Mouse (Mus musculus): ENCODE measurements around the gene Snrpg.
"Not testable (repeated sequence)": the region's sequence is repeated elsewhere in the genome, so short reads cannot be mapped to it uniquely, and the experiment has no call there.

The Snrpg gene

DNA sequence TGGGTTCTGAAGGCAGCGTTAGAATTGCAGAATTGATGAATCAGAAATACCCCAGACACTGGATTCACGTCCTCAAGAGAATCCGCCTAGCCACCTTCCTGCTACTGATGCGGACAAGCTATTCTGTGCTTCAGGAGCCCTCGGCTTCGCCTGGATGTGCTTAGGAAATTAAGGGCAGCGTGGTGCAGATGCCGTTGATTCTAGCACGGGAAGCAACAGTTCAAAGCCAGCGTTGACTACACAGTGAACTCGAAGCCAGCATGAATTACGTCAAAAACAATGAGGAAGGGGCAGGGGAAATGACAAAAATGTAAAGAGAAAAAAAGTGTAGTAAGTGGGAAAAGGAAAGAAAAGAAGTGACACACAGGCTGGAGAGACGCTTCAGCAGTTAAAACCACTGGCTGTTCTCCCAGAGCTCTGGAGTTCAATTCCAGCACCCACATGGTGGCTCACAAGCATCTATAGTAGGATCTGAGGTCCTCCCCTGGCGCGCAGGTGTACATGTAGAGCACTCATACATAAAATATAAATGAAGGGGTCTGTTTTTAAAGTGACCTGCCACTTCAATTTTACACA is at the start of gene Snrpg:
Gene Snrpg (plus strand): TSS at position 541 of the 576 bp plus-strand sequence.
- no peak for DNase-seq

DNA sequence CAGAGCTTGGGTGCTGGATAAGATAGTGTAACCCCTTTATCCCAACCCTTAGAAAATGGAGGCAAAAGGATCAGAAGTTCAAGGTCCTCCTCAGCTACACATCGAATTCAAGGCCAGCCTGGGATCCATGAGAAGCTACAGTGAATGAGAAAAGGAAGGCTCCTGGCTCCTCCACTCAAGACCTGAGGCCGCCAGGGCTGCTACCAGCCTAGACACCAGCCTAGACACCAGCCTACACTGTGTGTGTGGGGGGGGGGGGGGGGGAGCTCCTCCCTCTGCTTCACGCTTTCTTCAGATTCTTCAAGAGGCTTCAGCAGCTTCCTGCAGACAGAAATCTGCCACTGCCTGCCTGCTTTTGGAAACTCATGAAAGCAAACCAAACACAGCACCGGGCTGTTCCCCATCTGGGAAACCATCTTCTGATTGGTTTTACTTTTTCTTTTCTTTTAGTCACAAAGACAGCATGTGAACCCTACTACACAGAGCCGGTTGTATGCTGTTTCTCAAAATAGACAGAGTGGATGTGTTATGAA is 49.0 kb upstream of the Snrpg start:
- no peak for DNase-seq

DNA sequence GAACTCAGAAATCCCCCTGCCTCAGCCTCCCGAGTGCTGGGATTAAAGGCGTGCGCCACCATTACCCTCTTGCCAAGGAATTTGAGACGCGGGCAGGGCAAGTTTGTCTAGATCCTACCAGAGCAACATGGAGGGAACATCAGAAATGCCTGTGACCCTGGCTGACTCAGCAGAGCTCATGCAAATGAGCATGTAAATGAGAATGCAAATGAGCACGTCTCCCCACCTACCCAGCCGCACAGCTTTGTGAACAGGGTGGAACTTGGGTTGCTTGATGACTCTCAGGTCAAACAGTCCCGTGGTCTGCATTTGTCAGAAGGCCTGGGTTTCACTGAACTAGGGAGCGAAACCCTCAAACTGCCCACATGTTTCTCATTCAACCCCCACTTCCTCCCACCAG is 48.1 kb upstream of the Snrpg start:
- DNase-seq: no peak

DNA sequence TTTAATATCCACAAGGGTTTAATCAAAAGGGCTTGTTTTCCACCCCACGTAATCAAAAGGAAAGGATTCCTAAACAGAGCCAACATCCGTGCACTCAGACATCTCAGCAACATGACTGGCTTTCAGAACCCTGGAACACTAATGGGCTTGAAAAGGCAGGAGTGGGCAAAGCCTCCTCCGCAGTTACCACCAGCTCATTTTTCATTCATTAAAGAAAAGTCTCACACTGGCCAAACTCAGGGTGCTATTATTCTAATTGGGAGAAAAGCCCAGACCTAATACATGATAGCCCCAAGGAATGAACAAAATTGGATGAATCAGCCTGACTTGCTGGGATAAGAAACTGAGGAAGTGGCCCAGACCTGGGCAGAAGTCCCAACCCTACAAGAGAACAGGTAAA is 46.7 kb upstream of the Snrpg start:
- no peak for DNase-seq

DNA sequence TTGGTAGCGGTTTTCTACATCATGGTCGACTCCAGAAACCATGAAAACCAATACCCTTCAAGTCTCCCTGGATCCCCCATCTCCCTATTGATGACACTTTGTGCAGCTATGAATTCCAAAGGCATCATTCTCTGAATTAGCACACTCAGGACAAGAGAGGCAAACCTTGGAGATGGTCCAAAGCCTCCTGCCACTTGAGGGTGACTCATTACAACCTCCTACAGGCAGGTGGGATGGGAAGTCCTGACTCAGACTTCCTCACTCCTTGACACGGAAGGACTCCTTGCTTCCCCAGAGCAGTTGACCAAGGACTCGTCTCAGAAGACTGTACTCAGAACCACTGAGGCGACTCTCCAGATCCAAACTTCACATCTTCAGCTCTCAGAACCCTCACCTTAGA is 45.5 kb upstream of the Snrpg start:
- DNase-seq: no peak

DNA sequence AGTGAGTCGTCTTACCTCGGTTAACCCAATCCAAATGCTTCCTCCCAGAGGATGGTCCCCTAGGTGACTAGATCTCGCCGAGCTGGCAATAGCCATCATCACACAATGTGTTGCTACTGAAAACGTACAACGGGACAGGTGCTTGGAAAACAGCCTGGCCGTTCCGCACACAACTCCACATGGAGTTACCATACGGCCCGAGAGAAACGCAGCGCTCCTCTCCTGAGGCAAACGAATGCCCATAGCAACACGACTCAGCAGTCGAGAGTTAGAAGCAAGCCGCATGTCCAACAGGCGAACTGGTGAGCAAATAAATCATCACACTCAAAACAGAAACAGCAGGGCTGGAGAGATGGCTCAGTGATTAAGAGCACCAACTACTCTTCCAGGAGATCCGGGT is 44.2 kb upstream of the Snrpg start:
- no peak for DNase-seq

DNA sequence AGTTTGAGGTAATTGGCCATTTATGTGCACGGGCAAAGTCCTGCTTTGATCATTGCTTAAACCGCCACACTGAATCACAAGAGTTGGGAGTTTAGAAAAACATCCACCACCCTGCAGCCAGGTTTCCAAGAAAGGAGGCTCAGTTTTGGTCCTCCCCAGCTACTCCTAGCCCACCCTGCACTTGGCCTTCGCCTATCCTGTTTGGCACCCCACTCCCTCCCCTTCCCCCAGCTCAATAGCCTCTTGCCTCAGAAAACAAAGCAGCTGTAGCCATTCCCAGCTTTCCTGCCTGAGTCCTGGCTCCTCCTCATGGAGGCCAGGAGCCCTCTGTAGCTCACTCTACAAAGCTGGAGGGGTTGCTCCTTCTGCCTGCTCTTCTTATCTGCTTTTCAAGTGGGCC is 42.7 kb upstream of the Snrpg start:
- DNase-seq: no peak

DNA sequence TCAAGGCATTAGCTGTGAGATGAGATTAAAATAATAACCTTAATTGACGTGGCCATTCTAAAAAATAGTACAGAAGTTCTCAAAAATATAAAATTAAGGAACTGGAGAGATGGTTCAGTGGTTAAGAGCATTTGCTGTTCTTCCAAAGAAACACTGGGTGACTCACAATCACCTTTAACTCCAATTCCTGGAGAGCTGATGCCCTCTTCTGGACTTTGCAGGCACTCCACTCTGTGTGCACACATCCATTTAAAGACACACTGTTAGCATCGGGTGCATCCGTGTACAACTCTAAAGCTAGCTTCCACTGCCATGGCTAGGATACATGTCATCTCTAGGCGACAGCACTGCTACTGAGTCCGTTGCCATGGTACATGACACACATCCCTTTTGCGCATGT is 41.2 kb upstream of the Snrpg start:
- no peak for DNase-seq

DNA sequence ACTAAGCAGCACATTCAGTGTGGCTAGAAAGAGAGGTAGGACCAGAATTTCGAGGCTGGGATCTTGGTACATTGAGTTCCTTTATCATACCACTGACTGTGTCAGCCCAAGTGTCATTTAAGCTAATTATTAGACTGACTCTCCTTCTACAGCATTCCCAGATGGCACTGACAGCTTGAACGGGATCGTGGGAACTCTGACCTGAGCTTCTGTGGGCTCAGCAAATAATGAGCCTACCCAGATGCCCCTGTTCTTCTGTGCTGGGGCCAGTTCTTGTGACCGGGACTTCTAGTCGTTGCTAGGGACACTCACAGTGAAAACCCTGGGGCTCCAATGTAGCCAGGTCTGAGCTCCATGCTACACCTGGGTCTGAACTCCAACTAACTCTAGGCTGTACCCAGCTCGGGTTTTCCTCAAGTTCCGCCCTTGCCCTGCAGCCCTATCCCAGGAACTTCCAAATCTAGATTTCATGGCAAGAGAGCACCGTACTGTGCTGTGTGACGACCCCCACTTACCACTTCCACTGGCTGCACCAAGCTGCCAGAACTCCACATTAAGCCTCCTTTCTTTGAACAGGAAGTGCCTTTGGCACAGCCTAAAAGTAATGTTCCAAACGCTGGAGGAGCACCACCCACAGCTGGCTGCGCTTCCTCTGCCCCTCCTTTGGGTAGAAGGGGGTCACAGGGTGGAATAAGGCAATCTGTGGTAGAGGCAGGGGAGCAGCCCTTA is 35.8 kb upstream of the Snrpg start:
- peak in 1 of 2 experiments; percentile 51 for DNase-seq

DNA sequence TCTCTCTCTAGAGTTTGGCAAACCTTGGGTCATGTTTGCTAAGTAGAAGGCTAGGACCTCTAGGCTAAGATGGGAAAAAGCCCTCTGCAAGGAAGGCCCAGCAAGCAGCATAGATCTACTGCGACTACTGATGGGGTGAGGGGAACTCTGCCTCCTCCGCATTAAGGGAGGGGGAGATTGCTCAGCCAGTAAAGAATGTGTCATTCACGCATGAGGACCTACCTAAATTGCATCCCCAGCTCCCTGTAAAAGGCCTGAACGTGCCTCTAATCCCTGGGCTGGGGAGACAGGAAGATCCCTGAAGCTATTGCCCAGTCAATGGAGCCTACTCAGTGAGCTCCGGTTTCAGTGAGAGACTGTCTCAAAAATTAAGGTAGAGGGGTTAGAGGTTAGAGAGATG is 35.2 kb upstream of the Snrpg start:
- DNase-seq: no peak

DNA sequence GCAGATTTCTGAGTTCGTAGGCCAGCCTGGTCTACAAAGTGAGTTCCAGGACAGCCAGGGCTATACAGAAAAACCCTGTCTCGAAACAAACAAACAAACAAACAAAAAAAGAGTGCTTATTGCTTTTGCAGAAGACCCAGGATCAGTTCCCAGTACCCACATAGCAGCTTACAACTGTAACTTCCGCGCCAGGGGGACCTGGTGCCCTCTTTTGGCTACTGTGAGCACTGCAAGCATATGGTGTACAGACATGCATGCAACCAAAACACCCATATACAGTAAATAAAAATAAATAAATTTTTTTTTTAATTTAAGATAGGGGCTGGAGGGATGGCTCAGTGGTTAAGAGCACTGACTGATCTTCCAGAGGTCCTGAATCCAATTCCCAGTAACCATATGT is 34.8 kb upstream of the Snrpg start:
- not testable (repeated sequence) for DNase-seq

DNA sequence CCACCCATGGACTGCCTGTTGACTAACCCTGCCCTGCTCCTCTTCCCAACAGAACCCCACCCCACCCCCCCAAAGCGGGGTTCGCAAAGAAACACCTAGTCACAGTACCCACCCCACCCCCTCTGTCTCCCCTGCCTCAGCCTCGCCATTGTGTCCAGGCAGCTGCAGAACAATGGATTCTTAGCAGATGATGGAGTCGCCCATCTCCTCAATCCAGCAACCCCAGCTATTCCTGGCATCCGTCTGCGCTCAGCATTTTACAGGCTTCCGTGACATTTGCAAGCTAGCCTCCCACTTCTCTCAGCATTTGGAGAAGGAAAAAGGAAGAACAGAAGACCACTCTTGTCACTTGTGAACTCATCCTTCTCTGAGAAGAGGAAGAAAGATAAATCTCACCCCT is 27.4 kb upstream of the Snrpg start:
- no peak for DNase-seq

DNA sequence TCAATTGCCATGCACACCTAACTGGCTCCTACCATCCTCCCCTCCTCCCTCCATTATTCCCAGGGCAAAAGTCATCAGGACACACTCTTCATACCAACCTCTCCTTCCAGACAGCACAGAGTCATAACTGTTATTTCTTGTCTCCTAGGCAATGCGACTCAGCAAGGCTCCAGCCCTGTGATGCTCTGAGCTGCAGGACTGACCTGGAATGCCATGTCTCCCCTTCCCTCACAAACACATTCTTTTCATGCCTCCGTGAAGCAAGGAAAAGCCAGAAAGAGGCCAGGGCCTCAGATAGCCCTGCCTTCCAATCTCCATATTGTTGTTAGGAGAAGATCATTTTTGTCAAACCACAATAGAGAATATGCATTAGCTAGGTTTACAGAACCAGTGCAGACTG is 25.0 kb upstream of the Snrpg start:
- no peak for DNase-seq

DNA sequence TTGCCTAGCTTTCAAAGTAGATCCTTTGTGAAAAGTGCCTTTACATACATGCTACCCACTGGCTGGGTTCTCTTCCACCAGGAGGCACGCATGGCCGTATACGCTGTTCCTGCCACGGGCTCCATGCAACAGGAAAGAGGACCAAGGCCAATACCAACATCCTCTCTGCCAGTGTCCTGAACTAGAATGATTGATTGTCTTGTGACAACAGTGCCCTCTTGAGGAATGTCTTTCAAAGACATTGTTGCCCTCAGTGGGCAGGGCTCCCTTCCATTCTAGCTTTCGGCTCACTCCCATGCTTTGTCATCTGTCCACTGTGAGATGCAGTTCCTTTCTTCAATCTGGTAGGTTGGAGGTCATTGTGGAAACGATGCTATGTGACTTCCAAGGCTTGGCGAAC is 21.8 kb upstream of the Snrpg start:
- DNase-seq: no peak

DNA sequence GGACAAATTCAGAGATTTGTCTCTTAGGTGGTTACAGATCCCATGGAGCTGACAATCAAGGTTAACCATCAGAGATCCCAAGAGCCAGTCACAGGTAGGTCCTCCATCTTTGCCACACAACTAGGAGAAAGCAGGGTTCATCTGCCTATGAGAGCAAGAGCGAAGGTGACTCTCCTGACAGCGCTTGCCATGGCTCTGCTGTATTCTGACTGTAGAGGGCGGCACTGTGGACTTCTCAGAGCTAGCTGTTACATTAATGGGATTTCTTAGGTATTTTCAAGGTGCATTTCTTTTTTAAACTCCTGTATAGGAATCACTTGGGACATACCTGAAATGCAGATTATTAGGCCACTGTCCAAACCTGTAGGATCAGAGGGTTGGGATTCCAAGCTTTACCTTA is 16.2 kb upstream of the Snrpg start:
- no peak for DNase-seq

DNA sequence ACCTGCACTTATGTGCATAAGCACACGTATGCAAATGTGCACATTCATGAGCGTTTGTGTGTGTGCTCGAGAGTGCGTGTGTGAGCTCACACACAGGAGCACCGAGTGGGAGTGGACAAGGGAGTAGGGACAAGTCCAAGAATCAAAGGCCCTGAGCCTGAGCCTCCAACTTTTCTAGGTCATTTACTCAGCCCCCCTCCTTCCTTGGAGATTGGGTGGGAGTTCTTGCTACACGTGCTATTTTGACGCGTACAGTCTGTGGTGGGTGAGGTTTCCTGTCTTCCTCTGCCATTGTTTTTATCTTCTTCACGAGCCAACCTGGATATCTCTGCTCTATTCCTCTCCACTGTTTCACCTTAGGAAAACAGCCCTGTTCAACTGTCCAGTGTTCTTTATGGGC is 14.1 kb upstream of the Snrpg start:
- DNase-seq: no peak

DNA sequence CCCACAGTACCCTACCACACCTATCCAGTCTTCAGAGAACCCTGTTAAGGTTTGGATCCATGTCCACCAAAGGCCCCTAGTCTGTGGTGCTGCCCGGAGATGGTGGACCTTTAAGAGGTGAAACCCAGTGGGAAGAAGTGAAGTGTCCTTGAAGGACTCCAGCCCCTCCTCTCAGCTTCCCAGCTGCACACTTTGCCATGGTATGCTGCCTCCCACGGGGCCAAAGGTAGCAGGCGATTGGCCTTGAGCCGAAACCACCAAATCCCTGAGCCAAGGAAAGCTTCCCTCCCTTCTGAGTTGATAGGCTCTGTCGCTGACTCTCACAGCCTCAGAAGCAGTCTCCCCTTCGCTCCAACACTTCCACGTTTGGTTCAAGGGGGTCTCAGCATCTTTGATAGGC is 10.4 kb upstream of the Snrpg start:
- peak; percentile 76 to 88 for DNase-seq

DNA sequence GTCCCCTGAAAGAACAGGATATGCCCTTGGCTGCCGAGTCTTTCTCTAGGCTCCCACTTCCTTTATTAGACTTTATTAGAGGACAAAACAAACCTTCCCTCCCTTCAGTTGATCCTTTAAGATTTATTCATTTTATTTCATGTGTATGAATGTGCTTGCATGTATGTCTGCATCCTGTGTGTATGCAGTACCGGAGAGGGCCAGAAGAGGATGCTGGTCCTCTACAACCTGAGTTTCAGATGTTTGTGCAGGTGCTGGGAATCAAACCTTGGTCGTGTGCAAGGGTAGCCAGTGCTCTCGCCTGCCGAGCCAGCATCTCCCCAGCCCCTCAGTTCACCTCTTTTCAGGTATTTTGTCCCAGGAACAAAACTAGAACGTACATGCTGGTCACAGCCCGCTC is 9.7 kb upstream of the Snrpg start:
- no peak for DNase-seq

DNA sequence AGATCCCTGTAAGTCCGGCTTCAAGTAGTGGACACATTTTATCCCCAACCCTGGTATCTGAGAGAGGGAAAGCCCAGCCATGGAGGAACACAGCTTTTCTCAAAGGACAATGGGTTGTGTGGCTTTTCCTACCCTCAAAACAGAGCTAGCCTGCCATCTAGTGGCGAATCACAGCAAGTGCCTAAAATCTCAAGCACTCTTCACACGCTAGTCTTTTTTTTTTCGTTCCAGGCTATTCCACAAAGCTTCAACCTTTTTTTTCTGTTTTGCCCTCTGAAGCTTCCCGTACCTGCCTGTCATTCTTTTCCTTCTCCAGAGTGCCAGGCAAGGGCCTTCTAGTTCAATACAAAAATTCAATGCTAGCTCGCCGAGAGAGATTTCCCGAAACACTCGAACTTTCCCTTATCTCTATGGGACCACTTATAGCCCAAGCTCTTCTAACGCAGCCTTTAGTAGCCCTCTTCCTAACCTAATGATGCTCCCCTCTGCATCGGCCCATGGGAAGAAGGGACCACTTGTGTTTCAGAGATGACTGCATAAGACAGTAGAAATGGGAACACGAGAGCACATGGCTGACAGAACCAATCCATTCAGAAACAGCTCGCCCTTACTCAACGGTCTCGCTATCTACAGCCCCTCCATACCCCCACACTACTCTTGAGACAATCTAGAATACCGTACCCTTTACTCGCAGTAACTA is 6.5 kb upstream of the Snrpg start:
- peak; percentile 79 to 80 for DNase-seq

DNA sequence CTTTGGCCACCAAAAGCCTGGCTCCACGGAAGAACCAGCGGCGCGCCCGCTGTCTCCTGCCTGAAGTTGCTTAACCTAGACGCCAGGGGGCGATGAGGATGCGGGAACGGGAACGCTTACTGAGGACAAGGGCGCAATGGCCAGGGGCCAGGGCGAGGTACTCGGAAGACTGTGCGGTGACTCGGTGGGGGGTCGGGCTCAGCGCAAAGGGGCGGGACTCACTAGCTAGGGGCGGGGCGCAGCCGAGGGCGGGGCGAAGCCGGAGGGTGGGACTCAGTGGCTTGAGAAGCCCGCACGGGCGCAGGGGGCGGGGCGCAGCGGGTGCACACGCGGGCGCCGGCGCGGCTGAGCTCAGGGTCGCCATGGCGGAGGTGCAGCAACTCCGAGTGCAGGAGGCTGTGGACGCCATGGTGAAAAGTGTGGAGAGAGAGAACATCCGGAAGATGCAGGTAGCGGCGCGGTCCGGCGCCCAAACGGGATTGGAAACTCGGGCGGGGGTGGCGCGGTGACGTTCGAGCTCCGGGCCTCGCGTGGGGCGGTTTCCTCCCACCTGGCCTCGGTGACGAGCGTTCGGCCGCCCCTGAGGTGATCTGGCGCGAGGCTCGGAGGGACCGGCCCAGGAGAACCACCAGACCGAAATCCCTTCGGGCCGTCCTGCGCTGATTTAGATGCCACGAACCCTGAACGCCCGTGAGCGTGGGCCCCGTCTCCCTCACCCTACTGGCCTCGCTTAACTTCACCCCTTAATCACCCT is 5.6 kb upstream of the Snrpg start, which contains the start of gene Fam136a:
Gene Fam136a (plus strand): TSS at position 276 of the 754 bp plus-strand sequence.
- DNase-seq: peak; percentile 96 to 98

DNA sequence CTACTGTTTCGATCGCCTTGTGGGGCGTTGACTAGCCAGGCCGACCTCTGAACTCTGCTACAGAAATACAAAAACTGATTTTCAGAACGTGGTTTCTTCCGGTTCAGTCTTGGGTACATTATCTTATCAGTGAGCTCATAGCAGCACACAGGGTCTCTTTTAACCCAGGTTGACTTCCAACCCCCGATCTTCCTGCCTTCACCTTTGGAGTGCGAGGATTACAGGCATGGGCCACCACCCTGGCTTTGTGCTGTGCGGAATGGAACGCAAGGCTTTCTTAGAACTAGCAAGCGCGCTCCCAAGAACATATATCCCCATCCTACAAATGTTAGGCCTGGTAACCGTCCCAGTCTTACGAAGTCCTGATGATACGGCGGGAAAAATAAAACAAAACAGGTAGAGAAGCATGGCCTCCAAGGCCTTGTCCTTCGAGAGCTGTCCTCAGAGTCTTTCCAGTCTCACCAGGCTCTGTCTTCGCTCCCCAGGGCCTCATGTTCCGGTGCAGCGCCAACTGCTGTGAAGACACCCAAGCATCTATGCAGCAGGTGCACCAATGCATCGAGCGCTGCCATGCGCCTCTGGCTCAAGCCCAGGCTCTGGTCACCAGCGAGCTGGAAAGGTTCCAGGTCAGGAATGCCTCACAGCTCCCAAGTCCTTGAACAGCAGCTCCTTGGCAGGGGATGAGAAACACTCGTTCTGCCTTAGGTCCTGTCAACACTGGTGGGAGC is 4.8 kb upstream of the Snrpg start:
- peak; percentile 74 to 85 for DNase-seq

DNA sequence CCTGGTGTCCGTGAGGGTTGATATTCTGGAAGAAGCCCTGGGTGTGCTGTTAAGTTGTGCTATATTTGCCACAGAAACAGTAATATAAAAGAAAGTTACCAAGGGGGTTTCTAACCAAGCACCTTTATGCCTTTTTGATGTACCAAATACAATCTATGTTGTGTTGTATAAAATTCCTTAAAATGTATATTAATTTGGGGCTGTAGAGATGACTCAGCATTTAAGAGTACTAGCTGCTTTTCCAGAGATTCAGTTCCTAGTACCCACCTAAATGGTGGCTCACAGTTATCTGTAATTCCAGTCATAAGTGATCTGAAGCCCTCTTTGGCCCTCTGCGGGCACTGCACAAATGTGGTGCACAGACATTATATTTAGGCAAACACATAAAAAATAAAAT is 4.3 kb upstream of the Snrpg start:
- DNase-seq: no peak

DNA sequence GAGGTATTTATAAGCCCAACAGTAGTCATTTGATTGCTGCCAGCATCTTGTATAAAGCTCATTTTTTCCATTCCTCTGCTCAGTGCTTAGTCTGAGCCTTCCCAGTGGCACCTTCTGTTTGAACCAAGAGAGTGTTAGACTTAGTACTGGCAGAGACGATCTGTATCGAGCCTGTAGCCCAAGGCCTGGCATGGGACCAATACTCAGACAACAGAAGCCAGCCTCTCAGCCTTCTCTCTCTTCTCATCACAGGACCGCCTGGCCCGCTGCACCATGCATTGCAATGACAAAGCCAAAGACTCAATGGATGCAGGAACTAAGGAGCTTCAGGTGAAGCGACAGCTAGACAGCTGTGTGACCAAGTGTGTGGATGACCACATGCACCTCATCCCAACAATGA is 2.6 kb upstream of the Snrpg start:
- DNase-seq: no peak
